Mouse (Mus musculus): ENCODE results near the gene Dusp7.

The Dusp7 gene

GRCm38 (mm10) chr9:106354810-106355209 lies 13.6 kb upstream of the Dusp7 start:
- DNase-seq (ENCODE audit: low spot score in 2 of 2), result no peak

GRCm38 (mm10) chr9:106355217-106355974 lies 13.0 kb upstream of the Dusp7 start:
- no peak for DNase-seq (ENCODE audit: low spot score in 2 of 2)

GRCm38 (mm10) chr9:106355975-106356286 lies 12.5 kb upstream of the Dusp7 start:
- DNase-seq (ENCODE audit: low spot score in 2 of 2), result no peak

- no peak for DNase-seq (ENCODE audit: low spot score in 2 of 2)
Observed at GRCm38 (mm10) chr9:106356323-106356844, 12.0 kb upstream of the Dusp7 start.

- DNase-seq (ENCODE audit: low spot score in 2 of 2), result no peak
Observed at GRCm38 (mm10) chr9:106357167-106357566, 11.3 kb upstream of the Dusp7 start.

GRCm38 (mm10) chr9:106359297-106359696 lies 9.1 kb upstream of the Dusp7 start:
- no peak for DNase-seq (ENCODE audit: low spot score in 2 of 2)

GRCm38 (mm10) chr9:106361140-106361539 lies 7.3 kb upstream of the Dusp7 start:
- DNase-seq (ENCODE audit: low spot score in 2 of 2), result no peak

GRCm38 (mm10) chr9:106365333-106365732 lies 3.1 kb upstream of the Dusp7 start:
- DNase-seq (ENCODE audit: low spot score in 2 of 2), result no peak

- DNase-seq (ENCODE audit: low spot score in 2 of 2), result no peak
Observed at GRCm38 (mm10) chr9:106366188-106366587, 2.2 kb upstream of the Dusp7 start.

- no peak for DNase-seq (ENCODE audit: low spot score in 2 of 2)
Observed at GRCm38 (mm10) chr9:106367001-106367400, 1.4 kb upstream of the Dusp7 start.

- peak; percentile 97 to 99 for DNase-seq (ENCODE audit: low spot score in 2 of 2)
Observed at GRCm38 (mm10) chr9:106367592-106368111, 780 bp upstream of the Dusp7 start.

- DNase-seq (ENCODE audit: low spot score in 2 of 2), result peak in 1 of 2 experiments; percentile 47
Observed at GRCm38 (mm10) chr9:106368831-106369501, 534 bp downstream of the Dusp7 start.

GRCm38 (mm10) chr9:106369801-106370485 lies 1.5 kb downstream of the Dusp7 start:
- peak in 1 of 2 experiments; percentile 40 for DNase-seq (ENCODE audit: low spot score in 2 of 2)

GRCm38 (mm10) chr9:106370620-106371383 lies 2.4 kb downstream of the Dusp7 start:
- peak in 1 of 2 experiments; percentile 66 for DNase-seq (ENCODE audit: low spot score in 2 of 2)

- DNase-seq (ENCODE audit: low spot score in 2 of 2), result no peak
Observed at GRCm38 (mm10) chr9:106371384-106371671, 2.9 kb downstream of the Dusp7 start.

- peak; percentile 67 to 70 for DNase-seq (ENCODE audit: low spot score in 2 of 2)
Observed at GRCm38 (mm10) chr9:106371776-106372175, 3.3 kb downstream of the Dusp7 start.

- DNase-seq (ENCODE audit: low spot score in 2 of 2), result no peak
Observed at GRCm38 (mm10) chr9:106372431-106373412, 4.3 kb downstream of the Dusp7 start.

- no peak for DNase-seq (ENCODE audit: low spot score in 2 of 2)
Observed at GRCm38 (mm10) chr9:106373973-106374372, 5.5 kb downstream of the Dusp7 start.

GRCm38 (mm10) chr9:106377247-106377646 lies 8.8 kb downstream of the Dusp7 start:
- no peak for DNase-seq (ENCODE audit: low spot score in 2 of 2)

- DNase-seq (ENCODE audit: low spot score in 2 of 2), result no peak
Observed at GRCm38 (mm10) chr9:106378045-106378444, 9.6 kb downstream of the Dusp7 start.

Data from urinary bladder, postnatal 4 days (tissue).